Mouse (Mus musculus) bone marrow macrophage, adult 2 months (primary cell): ENCODE results near the gene Ubash3b.

Experiments used
- CTCF ChIP-seq: IDR thresholded peaks from 2 replicates; pipeline ENCODE4 v1.5.1; 2012; ENCODE audit warnings: low read depth, mild to moderate bottlenecking, low read length, moderate library complexity
- POLR2A ChIP-seq: IDR thresholded peaks from 2 replicates; pipeline ENCODE4 v1.6.1; 2012; ENCODE audit warnings: mild to moderate bottlenecking, low read depth, low read length, borderline replicate concordance

DNA sequence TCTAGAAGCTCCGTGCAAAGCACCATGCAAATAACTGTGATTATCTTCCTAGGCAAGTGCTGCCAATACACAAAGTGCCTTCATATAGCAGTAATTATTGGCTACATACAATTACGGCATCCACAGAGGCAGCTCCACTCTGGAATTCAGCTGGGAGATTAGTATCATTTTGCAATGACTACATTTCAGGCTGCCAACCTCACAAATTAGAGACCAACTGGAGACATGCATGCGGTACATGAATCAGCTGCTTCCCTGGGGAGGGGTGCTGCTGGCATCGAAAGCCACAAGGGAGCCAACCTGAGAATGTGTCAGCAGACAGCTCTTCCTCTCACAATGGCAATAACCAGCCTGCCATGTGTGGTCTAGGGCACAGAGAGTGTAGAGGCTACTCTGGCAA is 83.3 kb downstream of the Ubash3b start:
- TF ChIP-seq POLR2A: no peak
- no peak for TF ChIP-seq CTCF
